ENCODE assay signal across 27 mouse cellular contexts in the genomic region with DNA sequence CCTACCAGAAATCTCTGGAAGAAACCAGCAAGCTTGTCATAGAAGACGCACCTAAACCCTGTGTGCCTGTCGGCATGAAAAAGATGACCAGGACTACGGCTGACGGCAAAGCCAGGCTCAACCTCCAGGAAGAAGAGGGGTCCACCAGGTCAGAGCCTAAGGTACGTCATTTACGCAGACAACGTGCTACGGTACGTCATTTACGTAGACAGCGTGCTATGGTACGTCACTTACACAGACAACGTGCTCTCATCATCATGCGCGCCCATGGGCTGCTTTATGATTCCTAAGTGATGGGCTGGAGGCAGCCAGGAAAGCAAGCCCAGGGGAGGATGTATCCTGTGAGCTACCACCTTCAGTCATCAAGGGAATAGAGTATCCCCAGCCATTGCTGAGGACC.
A peak's percentile ranks its signal among the peaks of the same experiment; 100 is the strongest.
DNase-seq lines count a peak whose midpoint lies in the region; ATAC-seq lines count a peak whose summit lies in the region.
"Had no signal": no experiment of that assay in that cellular context is flagged by ENCODE, and none has a peak within 500 bp of the region (broad histone marks: within the 10 kb centered on the region; RNA-seq: fewer than 3 reads in every experiment).

No protein-coding gene starts in this region.

- no peaks in the 10 kb centered on the region for H3K27me3 ChIP-seq in megakaryocyte, embryonic 14.5 days (replicated peaks)
- H3K27me3 ChIP-seq: CH12.LX; embryonic facial prominence, embryonic 12.5 days; forebrain, embryonic 12.5 days; Patski had no signal

- peak overlapping the region; percentile 4 for H3K4me3 ChIP-seq in megakaryocyte, embryonic 14.5 days (replicated peaks)
- H3K4me3 ChIP-seq: embryonic facial prominence, embryonic 10.5 days; embryonic facial prominence, embryonic 12.5 days; forebrain, embryonic 10.5 days; forebrain, embryonic 12.5 days had no signal

- peak; percentile 83 for DNase-seq in heart, adult 11 months
- no peak for DNase-seq in heart, postnatal 14 days
- DNase-seq in R1 (ENCODE audit: low read depth, low spot score): peak; percentile 85
- DNase-seq in testis, postnatal 14 days (ENCODE audit: low spot score): peak; percentile 71
- DNase-seq: adrenal gland, adult 8-10 months; adrenal gland, postnatal 14 days; adrenal gland, postnatal 36 days; B cell, adult 2 months; cerebellum, adult 11-12 months; cerebellum, adult 2 months; cerebellum, adult 9-10 months; cerebellum, postnatal 10 days; cerebellum, postnatal 25 days had no signal

- peaks cover 27% of the 10 kb centered on the region for H3K9me3 ChIP-seq in megakaryocyte, embryonic 14.5 days
- H3K9me3 ChIP-seq: embryonic facial prominence, embryonic 10.5 days; embryonic facial prominence, embryonic 12.5 days; forebrain, embryonic 10.5 days; forebrain, embryonic 12.5 days had no signal

- ATAC-seq in megakaryocyte, adult 5-6 weeks (ENCODE audit: poor library complexity, severe bottlenecking): no peak
- ATAC-seq in erythroid progenitor cell, adult 5-6 weeks (replicated peaks; ENCODE audit: low FRiP score, poor library complexity, severe bottlenecking): no peak
- ATAC-seq: activated CD4-positive, CD25-positive, alpha-beta regulatory T cell, adult 4 months; CD4-positive, CD25-positive, alpha-beta regulatory T cell, adult 4 months; forebrain, embryonic 14.5 days; forebrain, embryonic 16.5 days; Patski had no signal

- H3K4me1 ChIP-seq in megakaryocyte, embryonic 14.5 days: no peaks in the 10 kb centered on the region
- H3K4me1 ChIP-seq: embryonic facial prominence, embryonic 12.5 days; forebrain, embryonic 12.5 days had no signal

- no peaks in the 10 kb centered on the region for H3K36me3 ChIP-seq in megakaryocyte, embryonic 14.5 days (replicated peaks; ENCODE audit: low read length)
- H3K36me3 ChIP-seq: G1E had no signal

- intact Hi-C loops in heart, postnatal 14 days (cut with DNase I): no loop called here

Comparison
In these comparisons a context has a peak if more than half of its experiments do, and no peak if none do; other contexts are left out.
1. DNase-seq: peak in heart, adult 11 months (single experiment), R1 (single experiment) and testis, postnatal 14 days (single experiment); none in heart, postnatal 14 days (0 of 2).